ENCODE assay signal across 18 mouse cellular contexts in the genomic region with DNA sequence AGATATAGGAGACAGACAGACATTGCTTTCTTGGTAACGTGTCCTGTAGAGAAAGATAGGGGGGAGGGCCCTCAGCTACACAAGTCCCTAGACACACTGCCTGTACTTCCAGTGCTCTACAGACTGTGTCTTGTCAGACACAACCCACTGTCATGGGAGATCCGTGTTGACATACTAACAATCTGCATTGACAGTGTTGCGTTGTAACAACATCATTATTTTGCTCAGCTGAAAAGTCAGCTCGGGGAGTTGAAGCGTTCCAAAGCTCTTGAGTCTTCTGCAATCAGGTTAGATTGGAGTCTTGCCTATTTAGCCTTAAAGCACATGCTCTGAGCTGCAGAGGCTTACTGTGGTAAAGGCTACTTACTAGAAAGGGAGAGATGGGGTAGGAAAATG. TPM values are rescaled to one million over a fixed set of nuclear protein-coding genes. Genes with fewer than 3 reads are reported as not detected.
A peak's percentile ranks its signal among the peaks of the same experiment; 100 is the strongest.
DNase-seq lines count a peak whose midpoint lies in the region; ATAC-seq and TF ChIP-seq lines count a peak whose summit lies in the region.
"Had no signal": no experiment of that assay in that cellular context is flagged by ENCODE, and none has a peak within 500 bp of the region (broad histone marks: within the 10 kb centered on the region; RNA-seq: fewer than 3 reads in every experiment).

No protein-coding gene starts in this region.

- DNase-seq in heart, postnatal 36 days = no peak
- DNase-seq in stomach, postnatal 0 days (ENCODE audit: low spot score) = no peak
- DNase-seq in gastrocnemius, postnatal 36 days = no peak
- no peak for DNase-seq in urinary bladder, postnatal 4 days (ENCODE audit: low spot score in 2 of 2)
- DNase-seq: adrenal gland, adult 2 months; cerebellum, postnatal 36 days; kidney, adult 18-20 months; kidney, postnatal 4 days; right cerebral cortex, adult 18-20 months had no signal

- no peaks in the 10 kb centered on the region for H3K27me3 ChIP-seq in heart, embryonic 15.5 days
- H3K27me3 ChIP-seq in stomach, embryonic 15.5 days (replicated peaks) = no peaks in the 10 kb centered on the region
- H3K27me3 ChIP-seq in stomach, postnatal 0 days (ENCODE audit: control insufficient read depth, insufficient read depth, low read length) = no peaks in the 10 kb centered on the region
- H3K27me3 ChIP-seq: hindbrain, embryonic 13.5 days; neural tube, embryonic 15.5 days had no signal

- no peaks in the 10 kb centered on the region for H3K36me3 ChIP-seq in heart, embryonic 15.5 days
- no peaks in the 10 kb centered on the region for H3K36me3 ChIP-seq in stomach, embryonic 15.5 days
- no peaks in the 10 kb centered on the region for H3K36me3 ChIP-seq in stomach, postnatal 0 days (ENCODE audit: control insufficient read depth, insufficient read depth, low read length)
- H3K36me3 ChIP-seq: hindbrain, embryonic 13.5 days; neural tube, embryonic 15.5 days had no signal

- no peak for ATAC-seq in heart, embryonic 15.5 days (replicated peaks; ENCODE audit: insufficient number of reproducible peaks, insufficient read depth, low FRiP score, low read depth)
- ATAC-seq in stomach, embryonic 15.5 days (ENCODE audit: insufficient read depth, low FRiP score, low read depth) = no peak
- ATAC-seq in stomach, postnatal 0 days (ENCODE audit: low FRiP score, low TSS enrichment) = no peak
- peak; percentile 7 for ATAC-seq in megakaryocyte progenitor cell, adult 5-6 weeks (replicated peaks; ENCODE audit: poor library complexity)

- no peak for TF ChIP-seq CTCF in stomach, postnatal 0 days (IDR thresholded peaks at IDR 0.05; ENCODE audit: low read depth)
- no peak for TF ChIP-seq CTCF in cortical plate, adult 2 months (IDR thresholded peaks at IDR 0.05; ENCODE audit: extremely low read depth, insufficient read depth, low read length)

- H3K9ac ChIP-seq in heart, embryonic 15.5 days = no peak overlapping the region
- H3K9ac ChIP-seq in stomach, embryonic 15.5 days = no peak overlapping the region
- no peak overlapping the region for H3K9ac ChIP-seq in stomach, postnatal 0 days (ENCODE audit: low read length)
- H3K9ac ChIP-seq: hindbrain, embryonic 13.5 days; neural tube, embryonic 15.5 days had no signal

- WGBS in heart, embryonic 15.5 days = 74% methylated on average over 5 of the region's 5 CpGs
- WGBS in stomach, embryonic 15.5 days = 76% methylated on average over 5 of the region's 5 CpGs
- 81% methylated on average over 5 of the region's 5 CpGs for WGBS in stomach, postnatal 0 days

- H3K4me1 ChIP-seq in heart, embryonic 15.5 days (replicated peaks) = no peaks in the 10 kb centered on the region
- no peaks in the 10 kb centered on the region for H3K4me1 ChIP-seq in stomach, embryonic 15.5 days
- H3K4me1 ChIP-seq in stomach, postnatal 0 days (replicated peaks; ENCODE audit: control insufficient read depth, insufficient read depth) = no peaks in the 10 kb centered on the region
- H3K4me1 ChIP-seq in cortical plate, adult 2 months (ENCODE audit: control insufficient read depth, insufficient read depth, low read length) = no peaks in the 10 kb centered on the region
- H3K4me1 ChIP-seq: hindbrain, embryonic 13.5 days; neural tube, embryonic 15.5 days had no signal

- intact Hi-C loops in heart, postnatal 36 days (cut with DNase I) = loop anchor here (5.0 kb wide), 1 partner anchor 35 kb away; no protein-coding TSS in a partner anchor
- intact Hi-C loops in gastrocnemius, postnatal 36 days (cut with DNase I) = no loop called here

- no peak for TF ChIP-seq EP300 in stomach, postnatal 0 days (optimal IDR thresholded peaks at IDR 0.05)

- H3K27ac ChIP-seq in heart, embryonic 15.5 days = no peak overlapping the region
- no peak overlapping the region for H3K27ac ChIP-seq in stomach, embryonic 15.5 days
- no peak overlapping the region for H3K27ac ChIP-seq in stomach, postnatal 0 days (replicated peaks)
- 0 out of 2 replicates have a peak overlapping the region, but pooled peaks have one; percentile 30 for H3K27ac ChIP-seq in cortical plate, adult 2 months (ENCODE audit: insufficient read depth, low read length)
- H3K27ac ChIP-seq: hindbrain, embryonic 13.5 days; neural tube, embryonic 15.5 days had no signal

- H3K4me3 ChIP-seq in heart, embryonic 15.5 days = peak overlapping the region; percentile 24
- H3K4me3 ChIP-seq in stomach, embryonic 15.5 days (replicated peaks) = peak overlapping the region; percentile 11; the same call in 1 of the 2 replicates
- no peak overlapping the region for H3K4me3 ChIP-seq in stomach, postnatal 0 days (ENCODE audit: low read depth, low read length)
- peak overlapping the region; percentile 7; the same call in 1 of the 2 replicates for H3K4me3 ChIP-seq in cortical plate, adult 2 months (ENCODE audit: insufficient read depth, low read length)
- H3K4me3 ChIP-seq: hindbrain, embryonic 13.5 days; neural tube, embryonic 15.5 days had no signal

- H3K9me3 ChIP-seq in heart, embryonic 15.5 days (replicated peaks) = no peaks in the 10 kb centered on the region
- no peaks in the 10 kb centered on the region for H3K9me3 ChIP-seq in stomach, embryonic 15.5 days
- no peaks in the 10 kb centered on the region for H3K9me3 ChIP-seq in stomach, postnatal 0 days (ENCODE audit: control insufficient read depth, low read length)
- H3K9me3 ChIP-seq: hindbrain, embryonic 13.5 days; neural tube, embryonic 15.5 days had no signal

- TF ChIP-seq POLR2A in cortical plate, adult 2 months (IDR thresholded peaks at IDR 0.05; ENCODE audit: extremely low read depth, insufficient read depth, low read length) = no peak

- no peak overlapping the region for H3K4me2 ChIP-seq in heart, embryonic 15.5 days
- H3K4me2 ChIP-seq in stomach, embryonic 15.5 days = no peak overlapping the region
- no peak overlapping the region for H3K4me2 ChIP-seq in stomach, postnatal 0 days (replicated peaks; ENCODE audit: low read depth)
- H3K4me2 ChIP-seq: heart, embryonic 11.5 days; hindbrain, embryonic 13.5 days; neural tube, embryonic 15.5 days had no signal

RNA-seq across cellular contexts. Expression of gene Lcp2, which starts 0.8 kb away (rescaled TPM):
- polyA plus RNA-seq in heart, embryonic 15.5 days (2015; fragmentation: Nextera tagmentation; extraction: Ambion mirVana) = 2.3 and 6.4 TPM in 2 replicates
- total RNA-seq in heart, postnatal 36 days (2021) = 1 to 10 TPM; 1.7 to 2.9 TPM
- polyA plus RNA-seq in stomach, embryonic 15.5 days (2015; fragmentation: Nextera tagmentation; extraction: Ambion mirVana) = 3.6 and 3.8 TPM in 2 replicates
- polyA plus RNA-seq in stomach, postnatal 0 days (2015; fragmentation: Nextera tagmentation; extraction: Ambion mirVana) = 1.2 and 1.5 TPM in 2 replicates
- 3.1 and 3.5 TPM in 2 replicates for polyA plus RNA-seq in cortical plate, adult 2 months (2012; rRNA removed)
- 67.6 and 73.6 TPM in 2 replicates for total RNA-seq in megakaryocyte progenitor cell, adult 5-6 weeks (2015)
- total RNA-seq in megakaryocyte progenitor cell, adult 5-6 weeks (2017) = 26.1 and 29.5 TPM in 2 replicates
- 1 to 10 TPM; 1.3 TPM for total RNA-seq in gastrocnemius, postnatal 36 days (2021)

RNA-seq across cellular contexts. Expression of gene 4930469K13Rik, which starts 50.8 kb away (rescaled TPM):
- not detected in 2 replicates for polyA plus RNA-seq in heart, embryonic 15.5 days (2015; fragmentation: Nextera tagmentation; extraction: Ambion mirVana)
- not detected for total RNA-seq in heart, postnatal 36 days (2021)
- 0.19 and 0.23 TPM in 2 replicates for polyA plus RNA-seq in stomach, embryonic 15.5 days (2015; fragmentation: Nextera tagmentation; extraction: Ambion mirVana)
- polyA plus RNA-seq in stomach, postnatal 0 days (2015; fragmentation: Nextera tagmentation; extraction: Ambion mirVana) = not detected in 2 replicates
- not detected in 2 replicates for polyA plus RNA-seq in cortical plate, adult 2 months (2012; rRNA removed)
- not detected in 2 replicates for total RNA-seq in megakaryocyte progenitor cell, adult 5-6 weeks (2015)
- total RNA-seq in megakaryocyte progenitor cell, adult 5-6 weeks (2017) = not detected in 2 replicates
- not detected for total RNA-seq in gastrocnemius, postnatal 36 days (2021)
- total RNA-seq: adrenal gland, adult 2 months; left cerebral cortex, postnatal 10 days; monocyte, adult 5-6 weeks had no signal
- polyA plus RNA-seq: adrenal gland, adult 2 months; heart, embryonic 11.5 days had no signal

RNA-seq across cellular contexts. Expression of gene Kcnip1, which starts 54.6 kb away (rescaled TPM):
- 0.80 TPM in 1 of 2 replicates, not detected in the other for polyA plus RNA-seq in heart, embryonic 15.5 days (2015; fragmentation: Nextera tagmentation; extraction: Ambion mirVana)
- total RNA-seq in heart, postnatal 36 days (2021) = under 1 TPM in 1 of 2 experiments, not detected in 1; 0.11 TPM
- polyA plus RNA-seq in stomach, embryonic 15.5 days (2015; fragmentation: Nextera tagmentation; extraction: Ambion mirVana) = 11.8 and 12.1 TPM in 2 replicates
- polyA plus RNA-seq in stomach, postnatal 0 days (2015; fragmentation: Nextera tagmentation; extraction: Ambion mirVana) = 3.9 and 5.1 TPM in 2 replicates
- polyA plus RNA-seq in cortical plate, adult 2 months (2012; rRNA removed) = 31.6 and 32.2 TPM in 2 replicates
- total RNA-seq in megakaryocyte progenitor cell, adult 5-6 weeks (2015) = not detected in 2 replicates
- not detected in 2 replicates for total RNA-seq in megakaryocyte progenitor cell, adult 5-6 weeks (2017)
- total RNA-seq in gastrocnemius, postnatal 36 days (2021) = not detected
- total RNA-seq: monocyte, adult 5-6 weeks had no signal
